Mouse (Mus musculus) megakaryocyte, adult 5-6 weeks (primary cell): ENCODE measurements around the gene Arl5b. TPM values are rescaled to one million over a fixed set of nuclear protein-coding genes. Genes with fewer than 3 reads are reported as not detected.

Experiments
- ATAC-seq: 2 replicates; pipeline ENCODE4 v1.8.0; 2016; ENCODE audit warnings: mild to moderate bottlenecking, inconsistent platforms; ENCODE audit not compliant: poor library complexity, severe bottlenecking
- total RNA-seq, 2 experiments: library from RNA; stranded (forward) in 1 of 2; stranded (reverse) in 1 of 2; fragments of 153-499, 151-499 nt in 1 of 2; fragments of 221-1000, 200-1000 nt in 1 of 2; gene quantifications; 2 replicates each; pipeline versions ENCODE4 v1.2.3 to v1.2.4; 2015 to 2017

Arl5b gene
- total RNA-seq, 2 experiments from 2014 or later: 7.6 to 22.3 TPM

DNA sequence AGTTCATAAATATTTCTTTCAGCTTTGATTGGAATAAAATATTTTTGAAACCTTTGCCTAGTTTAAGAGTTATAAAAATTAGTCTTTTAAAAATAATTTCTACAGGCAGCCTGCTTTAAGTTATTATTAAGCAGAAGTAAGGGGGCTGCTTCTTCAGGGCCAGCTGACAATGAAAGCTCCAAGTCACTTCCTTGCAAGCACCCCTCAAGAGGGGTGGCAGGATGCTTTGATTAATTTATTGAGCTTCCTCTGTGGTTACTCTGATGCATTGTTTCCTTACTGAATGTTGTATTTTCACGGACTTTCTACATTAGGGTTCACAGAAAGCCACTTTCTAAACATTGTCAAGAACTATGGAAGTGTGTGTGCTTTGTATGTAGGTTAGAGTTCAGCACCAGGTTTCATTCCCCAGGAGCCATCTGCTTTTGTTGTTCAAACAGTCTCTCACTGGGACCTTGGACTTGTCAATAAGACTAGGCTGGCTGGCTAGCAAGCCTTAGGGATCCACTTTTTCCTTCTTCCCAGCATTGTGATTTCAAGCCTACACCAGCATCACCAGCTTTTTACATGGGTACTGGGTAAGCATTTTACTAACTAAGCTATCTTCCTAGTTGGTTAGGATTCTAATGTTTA, 62.7 kb downstream of the Arl5b start:
- no peak for ATAC-seq

DNA sequence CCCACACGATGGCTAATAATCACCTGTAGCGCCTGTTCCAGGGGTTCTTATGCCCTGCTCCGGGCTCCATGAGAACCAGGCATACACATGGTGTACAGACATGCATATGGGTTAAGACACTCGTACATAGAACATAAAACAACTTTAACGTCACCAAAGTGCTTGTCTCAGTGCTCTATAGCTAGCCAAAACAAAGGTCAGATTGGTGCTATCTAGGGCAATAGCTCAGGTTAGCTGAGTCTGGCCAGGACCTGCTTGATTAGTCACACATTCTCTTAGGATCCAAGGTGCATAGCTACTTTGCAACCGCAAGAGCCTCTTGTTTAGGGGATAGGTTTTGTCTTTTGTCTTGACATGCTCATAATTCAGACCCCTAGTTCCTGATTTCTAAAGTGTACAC, 63.5 kb downstream of the Arl5b start:
- ATAC-seq: no peak

DNA sequence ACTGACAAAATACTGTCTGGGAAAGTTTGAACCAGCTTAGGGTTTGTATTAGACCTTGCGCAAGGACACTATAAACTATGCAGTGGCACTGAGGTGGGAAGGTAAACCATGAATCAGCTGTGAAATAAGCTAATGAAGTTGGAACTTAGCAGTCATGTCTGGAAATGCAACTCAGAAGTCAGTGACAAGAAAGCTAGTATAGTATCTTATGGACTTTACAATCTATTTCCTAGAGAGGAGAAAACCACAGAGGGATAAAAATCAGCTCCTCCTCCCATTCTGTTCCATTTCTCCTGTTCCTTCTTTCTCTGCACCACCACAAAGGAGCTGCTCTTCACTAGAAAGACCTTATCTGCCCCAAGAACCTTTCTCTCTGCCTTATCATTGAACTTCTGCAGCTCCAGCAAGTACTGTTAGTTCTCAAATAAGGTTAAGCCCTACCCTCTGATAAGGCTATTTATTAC, 72.1 kb downstream of the Arl5b start:
- ATAC-seq: no peak

Other genes with a start within 250 kb of the Arl5b start
- gene Nsun6, start 5.7 kb downstream of the Arl5b start, total RNA-seq (2015): 6.5 and 6.7 TPM in 2 replicates
- gene Nsun6, start 5.7 kb downstream of the Arl5b start, total RNA-seq (2017): 9.6 and 11.4 TPM in 2 replicates